Mouse (Mus musculus) urinary bladder, postnatal 36 days (tissue): ENCODE results near the gene Fam243.

Source experiments
- DNase-seq, 2 experiments: peaks; one replicate each; pipeline ENCODE4 v3.0.0; 2022; ENCODE audit warnings: low spot score in 2 of 2, mixed read lengths in 1 of 2

Fam243 gene

GRCm38 (mm10) chr16:92320361-92320760 lies 880 bp downstream of the Fam243 start:
- DNase-seq, result no peak

- peak in 1 of 2 experiments; percentile 42 for DNase-seq
Observed at GRCm38 (mm10) chr16:92319353-92320109, 1.7 kb downstream of the Fam243 start.

GRCm38 (mm10) chr16:92316049-92316738 lies 5.0 kb downstream of the Fam243 start:
- no peak for DNase-seq

GRCm38 (mm10) chr16:92313953-92314741 lies 7.1 kb downstream of the Fam243 start:
- DNase-seq, result peak in 1 of 2 experiments; percentile 19

- DNase-seq, result no peak
Observed at GRCm38 (mm10) chr16:92309126-92309525, 12.1 kb downstream of the Fam243 start.

GRCm38 (mm10) chr16:92307947-92308346 lies 13.3 kb downstream of the Fam243 start:
- DNase-seq, result no peak

- no peak for DNase-seq
Observed at GRCm38 (mm10) chr16:92305519-92305918, 15.7 kb downstream of the Fam243 start.

- DNase-seq, result no peak
Observed at GRCm38 (mm10) chr16:92302506-92302905, 18.7 kb downstream of the Fam243 start.

- DNase-seq, result no peak
Observed at GRCm38 (mm10) chr16:92301989-92302388, 19.3 kb downstream of the Fam243 start.

GRCm38 (mm10) chr16:92301412-92301806 lies 19.8 kb downstream of the Fam243 start:
- peak; percentile 14 to 20 for DNase-seq

GRCm38 (mm10) chr16:92300649-92301411 lies 20.4 kb downstream of the Fam243 start, which contains the start of gene Smim11:
Gene Smim11, plus strand, starts transcription at chr16:92301286.
- DNase-seq, result peak; percentile 89 to 94

GRCm38 (mm10) chr16:92295328-92295727 lies 25.9 kb downstream of the Fam243 start:
- no peak for DNase-seq

GRCm38 (mm10) chr16:92294267-92294970 lies 26.8 kb downstream of the Fam243 start:
- DNase-seq, result no peak

GRCm38 (mm10) chr16:92292101-92292500 lies 29.1 kb downstream of the Fam243 start, which contains the start of gene Kcne2:
Gene Kcne2, plus strand, starts transcription at chr16:92292389.
- no peak for DNase-seq

GRCm38 (mm10) chr16:92290045-92290444 lies 31.2 kb downstream of the Fam243 start:
- no peak for DNase-seq

GRCm38 (mm10) chr16:92288778-92289177 lies 32.5 kb downstream of the Fam243 start:
- no peak for DNase-seq

GRCm38 (mm10) chr16:92286609-92287008 lies 34.6 kb downstream of the Fam243 start:
- peak; percentile 82 to 83 for DNase-seq

- no peak for DNase-seq
Observed at GRCm38 (mm10) chr16:92285068-92285467, 36.2 kb downstream of the Fam243 start.

- DNase-seq, result no peak
Observed at GRCm38 (mm10) chr16:92282671-92283070, 38.6 kb downstream of the Fam243 start.

- peak in 1 of 2 experiments; percentile 71 for DNase-seq
Observed at GRCm38 (mm10) chr16:92275526-92275925, 45.7 kb downstream of the Fam243 start.

- DNase-seq, result no peak
Observed at GRCm38 (mm10) chr16:92274516-92274915, 46.7 kb downstream of the Fam243 start.
